ENCODE assay signal across 17 mouse cellular contexts in the genomic region with DNA sequence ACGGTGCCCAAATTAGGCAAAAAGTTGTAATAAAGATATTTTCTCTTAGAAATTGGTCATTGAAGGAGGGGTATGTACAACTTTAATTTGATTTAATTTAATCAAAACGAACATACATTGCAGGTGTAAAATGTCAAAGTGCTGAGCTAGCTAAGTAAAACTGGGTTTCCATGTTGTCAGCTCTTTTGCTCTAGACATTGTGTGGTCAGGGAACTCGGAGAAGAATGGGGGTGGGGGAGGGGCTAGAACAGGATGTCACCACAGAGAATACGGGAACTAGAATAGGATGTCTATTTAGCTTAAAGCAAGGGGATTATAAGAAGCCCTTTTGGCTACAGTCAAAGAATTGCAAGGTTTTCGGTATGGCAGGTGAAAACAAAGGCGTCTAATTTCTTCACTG. TPM values are rescaled to one million over a fixed set of nuclear protein-coding genes. Genes with fewer than 3 reads are reported as not detected.
DNase-seq lines count a peak whose midpoint lies in the region; ATAC-seq lines count a peak whose summit lies in the region.
"Had no signal": no experiment of that assay in that cellular context is flagged by ENCODE, and none has a peak within 500 bp of the region (broad histone marks: within the 10 kb centered on the region; RNA-seq: fewer than 3 reads in every experiment).

No protein-coding gene starts in this region.

- ATAC-seq in frontal cortex, adult (ENCODE audit: low TSS enrichment), result 0 out of 2 replicates have a peak, but pooled peaks have one; percentile 11
- ATAC-seq in monocyte, adult 5-6 weeks (replicated peaks; ENCODE audit: insufficient number of reproducible peaks, low FRiP score, low TSS enrichment, poor library complexity, severe bottlenecking), result no peak

- no peak for DNase-seq in frontal cortex, postnatal 14 days (ENCODE audit: low spot score in 2 of 2)
- peak; percentile 17 for DNase-seq in thymus, postnatal 0 days (ENCODE audit: low spot score)
- DNase-seq in thymus, postnatal 36 days, result no peak
- peak; percentile 53 for DNase-seq in induced T-regulatory cell, adult 2 months (ENCODE audit: low read depth)
- no peak for DNase-seq in adrenal gland, adult 2 months
- no peak for DNase-seq in spleen, postnatal 4 days (ENCODE audit: low spot score in 2 of 2)
- DNase-seq: B cell, adult 2 months; cerebellum, postnatal 10 days; kidney, adult 8-10 months; layer of hippocampus, postnatal 36 days had no signal

RNA-seq across cellular contexts. Expression of gene Gm11077, which starts 38.2 kb away (rescaled TPM):
- polyA plus RNA-seq in thymus, postnatal 0 days (2015; fragmentation: Nextera tagmentation; extraction: Ambion mirVana), result not detected in 2 replicates
- total RNA-seq in monocyte, adult 5-6 weeks (2017), result not detected in 3 replicates
- not detected for total RNA-seq in adrenal gland, adult 2 months (2021)
- not detected in 2 replicates for polyA plus RNA-seq in adrenal gland, adult 2 months (2012; rRNA removed)
- total RNA-seq: layer of hippocampus, postnatal 36 days; megakaryocyte-erythroid progenitor cell, adult 5-6 weeks had no signal
- polyA plus RNA-seq: heart, embryonic 12.5 days; limb, embryonic 15.5 days; neural tube, embryonic 14.5 days; testis, adult 2 months had no signal

Comparison
In these comparisons a context has a peak if more than half of its experiments do, and no peak if none do; other contexts are left out.
1. DNase-seq: peak in thymus, postnatal 0 days (single experiment) and induced T-regulatory cell, adult 2 months (single experiment); none in frontal cortex, postnatal 14 days (0 of 2), thymus, postnatal 36 days (0 of 2), adrenal gland, adult 2 months (single experiment) and spleen, postnatal 4 days (0 of 2).